Mouse (Mus musculus): Measurements from ENCODE around the gene Naxd. TPM values are rescaled to one million over a fixed set of nuclear protein-coding genes. Genes with fewer than 3 reads are reported as not detected.
A peak's percentile ranks its signal among the peaks of the same experiment; 100 is the strongest.
"Not testable (repeated sequence)": the region's sequence is repeated elsewhere in the genome, so short reads cannot be mapped to it uniquely, and the experiment has no call there.

Gene Naxd
- total RNA-seq, 4 experiments from 2014 or later, result 48.7 to 62.5 (median 56.0) TPM

DNA sequence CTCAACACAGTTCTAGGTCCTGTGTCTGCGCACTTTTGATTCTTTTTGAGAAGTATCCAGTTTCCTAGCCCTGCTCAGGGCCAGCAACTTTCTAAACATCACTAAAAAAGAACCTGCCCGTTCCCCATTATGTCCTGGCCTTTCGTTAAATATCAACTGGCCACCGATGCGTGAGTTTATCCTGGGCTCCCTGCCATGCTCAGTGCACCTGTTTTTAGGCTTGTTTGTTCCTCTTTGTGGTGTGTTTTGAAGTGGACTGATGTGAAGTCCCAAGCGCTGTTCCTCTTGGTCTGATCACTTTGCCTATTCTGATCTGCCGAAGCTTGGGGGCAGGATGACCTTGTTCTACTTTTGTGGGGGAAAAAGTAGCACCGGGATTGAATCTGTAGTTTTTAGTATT lies 26.0 kb upstream of the Naxd start:
- no peak for DNase-seq (ENCODE audit: low spot score in 2 of 2)

DNA sequence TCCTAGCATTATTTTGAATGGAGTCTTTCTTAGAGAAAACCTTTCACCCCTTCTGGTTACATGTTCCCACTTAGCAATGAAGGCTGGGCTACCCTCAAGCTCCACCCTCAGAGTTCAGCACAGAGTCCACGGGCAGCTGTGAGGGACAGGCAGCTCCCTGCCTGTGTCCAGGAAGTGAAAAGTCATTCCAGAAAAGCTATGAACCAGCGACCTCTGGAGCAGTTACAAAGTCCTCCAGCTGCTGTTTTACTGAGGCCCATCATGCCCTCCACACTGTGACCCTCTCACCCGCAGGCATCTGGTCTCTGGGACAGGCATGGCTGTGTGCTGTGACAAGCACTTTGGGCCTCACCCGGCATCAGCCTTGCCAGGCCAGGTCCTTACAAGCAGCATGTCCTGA lies 24.2 kb upstream of the Naxd start:
- no peak for DNase-seq (ENCODE audit: low spot score in 2 of 2)

DNA sequence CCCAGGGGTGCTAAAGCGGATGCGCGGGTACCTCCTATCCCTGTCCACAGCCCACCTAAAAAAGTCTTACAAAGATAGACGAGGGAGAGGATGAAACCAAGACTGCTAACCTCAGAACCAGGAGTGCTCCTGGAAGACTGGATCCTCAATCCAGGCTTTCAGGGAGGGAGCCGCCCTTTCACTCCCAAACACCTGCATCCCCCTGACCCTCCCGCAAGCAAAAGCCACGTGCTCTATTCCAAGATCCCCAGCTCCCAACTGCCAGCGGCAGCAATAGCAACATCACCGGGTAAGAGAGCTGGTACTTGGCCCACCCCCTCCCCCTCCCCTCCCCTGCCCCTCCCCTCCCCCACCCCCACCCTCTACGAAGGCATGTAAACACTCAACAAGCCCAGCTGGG lies 21.9 kb upstream of the Naxd start:
- DNase-seq (ENCODE audit: low spot score in 2 of 2), result no peak

DNA sequence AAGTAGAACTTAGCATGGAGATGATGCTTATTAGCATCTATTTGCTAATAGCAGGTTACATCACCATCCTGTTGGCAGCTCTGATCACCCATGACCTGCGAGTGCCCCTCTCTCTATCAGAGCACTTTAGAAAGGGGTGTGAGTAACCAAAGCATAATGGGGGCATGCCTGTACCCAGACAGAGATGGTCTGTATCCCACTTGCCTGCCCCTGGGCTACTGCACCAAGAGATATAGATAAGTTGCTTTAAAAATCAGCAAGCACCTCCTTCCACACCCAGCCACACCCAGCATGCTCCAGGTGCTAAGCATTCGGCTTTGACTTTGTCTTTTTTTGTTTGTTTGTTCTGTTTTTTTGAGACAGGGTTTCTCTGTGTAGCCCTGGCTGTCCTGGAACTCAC lies 21.4 kb upstream of the Naxd start:
- DNase-seq (ENCODE audit: low spot score in 2 of 2), result no peak

DNA sequence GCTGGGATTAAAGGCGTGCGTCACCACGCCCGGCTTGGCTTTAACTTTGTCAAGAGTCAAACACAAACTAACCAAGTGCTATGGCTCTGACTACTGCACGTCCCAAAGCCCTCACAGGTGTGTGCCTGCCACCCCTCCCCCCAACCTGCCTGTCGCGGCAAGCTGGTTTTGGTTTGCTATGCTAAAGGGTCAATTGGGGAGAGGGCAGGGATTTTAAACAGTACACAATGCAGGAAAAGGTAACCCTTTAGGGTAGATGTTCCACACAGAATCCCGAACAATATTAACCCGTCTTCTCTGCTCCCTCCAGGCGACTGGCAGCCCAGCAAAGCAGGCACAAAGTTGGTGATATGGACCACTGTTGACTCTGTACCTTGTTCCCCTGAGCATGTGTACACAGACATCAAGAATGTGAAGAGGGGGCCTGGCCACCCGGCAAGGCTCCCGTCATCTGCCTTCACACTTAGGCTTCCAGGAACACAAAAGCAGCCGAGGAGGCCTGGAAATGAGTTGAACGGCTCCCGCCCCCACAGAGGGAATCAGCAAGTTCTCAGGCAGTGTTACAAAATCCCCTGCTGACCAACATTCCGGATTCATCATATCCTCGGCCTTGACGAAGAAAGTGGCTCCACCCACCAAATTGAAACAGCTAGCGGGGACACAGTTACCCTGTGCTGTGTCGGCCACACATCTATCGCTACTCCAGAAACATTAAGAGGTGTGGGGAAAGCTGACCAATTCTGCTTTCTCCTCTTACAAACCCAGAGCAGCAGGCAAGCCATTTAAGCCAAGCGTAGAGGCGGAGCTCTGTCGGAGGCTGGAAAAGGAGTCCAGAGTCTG lies 20.7 kb upstream of the Naxd start:
- DNase-seq (ENCODE audit: low spot score in 2 of 2), result no peak

DNA sequence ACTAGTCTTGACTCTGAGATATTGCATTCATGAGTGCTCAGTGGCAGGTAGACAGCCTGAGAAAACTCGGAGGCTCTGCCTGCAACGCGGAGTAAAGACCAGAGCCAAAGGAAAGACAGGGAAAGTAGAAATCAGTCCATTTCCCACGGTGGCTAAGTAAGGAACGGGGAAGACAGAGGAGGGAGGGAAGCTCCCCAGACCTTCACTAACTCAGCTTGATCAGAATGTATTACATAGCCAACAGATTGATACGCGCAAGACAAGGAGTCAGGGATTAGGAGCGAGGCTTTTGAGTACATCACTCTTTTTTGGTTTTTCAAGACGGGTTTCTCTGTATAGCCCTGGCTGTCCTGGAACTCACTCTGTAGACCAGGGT lies 20.1 kb upstream of the Naxd start:
- no peak for DNase-seq (ENCODE audit: low spot score in 2 of 2)

DNA sequence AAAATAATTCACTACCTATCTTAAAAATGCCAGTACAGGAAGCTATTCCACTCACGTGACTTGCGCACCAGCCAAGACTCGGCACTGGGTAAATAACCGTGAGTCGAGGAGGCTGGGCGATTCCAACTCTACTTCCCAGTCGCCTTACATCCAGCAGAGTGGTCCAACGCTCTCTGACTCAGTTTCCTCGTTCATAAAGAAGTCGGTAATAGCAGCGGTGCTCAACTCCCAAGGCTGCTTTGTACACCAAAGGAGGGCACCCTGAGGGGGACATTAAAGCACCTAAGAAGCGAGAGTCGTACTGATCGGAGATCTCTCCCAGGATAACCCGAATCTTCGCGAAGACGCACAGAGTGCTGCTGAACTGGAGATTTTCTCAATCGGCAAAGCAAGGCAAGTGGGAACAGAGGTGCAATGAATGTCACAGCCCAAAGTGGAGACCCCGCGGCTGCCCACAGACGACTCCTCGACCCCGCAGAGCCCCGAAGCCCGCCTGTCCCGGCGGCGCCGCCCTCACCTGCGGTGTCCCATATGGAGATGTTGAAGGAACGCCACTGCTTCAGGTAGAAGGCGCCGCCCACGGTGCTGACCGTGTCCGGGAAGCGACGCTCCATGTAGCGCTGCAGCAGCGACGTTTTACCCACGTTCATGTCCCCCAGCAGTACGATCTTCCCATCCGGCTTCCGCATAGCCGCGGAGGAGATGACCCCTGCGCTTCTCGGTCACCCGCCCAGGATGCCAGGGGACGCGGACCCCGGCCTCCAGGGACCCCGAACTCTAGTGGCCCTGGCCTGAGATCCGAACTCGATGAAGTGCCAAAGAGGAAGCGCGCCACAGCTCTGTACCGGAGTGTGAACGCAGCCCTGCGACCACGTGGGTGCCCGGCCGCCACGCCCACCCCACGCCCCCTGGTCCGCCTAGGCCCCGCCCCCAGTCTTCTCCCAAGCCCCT lies 19.2 kb upstream of the Naxd start, which contains the start of gene Rab20:
TSS of gene Rab20 (minus strand) at position 900 of the 951 bp plus-strand sequence.
- DNase-seq (ENCODE audit: low spot score in 2 of 2), result no peak

DNA sequence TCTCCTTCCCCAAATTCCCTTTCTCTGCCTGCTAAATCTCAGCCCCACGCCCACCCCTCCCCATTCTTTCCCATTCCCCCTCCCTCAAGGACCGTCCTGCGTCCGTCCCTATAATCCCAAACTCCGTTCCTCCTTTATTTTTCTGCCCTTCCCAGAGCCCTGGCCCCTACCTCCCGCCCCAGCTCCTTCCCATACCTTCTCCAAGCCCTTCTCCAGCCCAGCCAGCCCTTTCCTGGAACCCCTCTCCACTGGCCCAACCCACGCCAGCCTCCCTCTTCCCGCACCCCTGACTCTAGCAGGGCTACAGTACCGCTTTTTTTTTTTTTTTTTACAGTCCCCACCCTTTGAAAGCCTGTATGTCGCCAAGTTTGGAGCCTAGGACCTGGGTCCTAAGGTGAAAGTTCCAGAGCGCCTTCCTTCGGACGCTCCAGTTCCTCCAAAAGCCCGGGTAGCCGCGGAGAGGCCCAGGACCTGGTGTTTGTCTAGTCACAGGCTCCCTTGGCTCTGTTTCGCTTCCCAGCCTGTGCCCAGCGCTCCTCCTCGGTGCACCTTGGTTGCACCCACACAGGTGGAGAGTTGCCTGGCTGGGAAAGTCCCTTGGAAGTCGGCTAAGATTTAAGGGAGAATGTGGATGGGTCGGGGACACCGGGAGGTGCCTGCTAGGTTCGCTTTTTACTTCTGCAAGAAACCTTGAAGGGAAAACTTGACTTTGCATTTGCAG lies 18.3 kb upstream of the Naxd start:
- DNase-seq (ENCODE audit: low spot score in 2 of 2), result no peak

DNA sequence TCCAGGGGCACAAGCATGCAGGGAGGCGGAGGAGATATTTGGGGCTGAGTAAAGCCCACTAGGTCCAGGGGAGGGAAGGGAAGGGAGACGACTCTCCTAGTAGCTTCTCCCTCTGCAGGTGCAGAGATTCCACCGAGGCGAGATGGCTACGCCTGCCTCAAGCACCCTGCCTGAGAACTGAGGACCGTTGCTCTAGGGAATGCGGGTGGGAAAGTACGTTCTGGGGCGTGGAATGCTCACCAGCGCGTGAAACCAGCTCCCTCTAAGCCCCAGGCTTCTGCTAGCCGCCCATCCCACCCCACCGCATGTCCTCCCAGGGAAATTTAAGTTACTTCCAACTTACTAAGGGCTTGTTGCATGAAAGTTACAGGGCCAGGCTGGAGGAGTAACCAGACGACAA lies 17.7 kb upstream of the Naxd start:
- no peak for DNase-seq (ENCODE audit: low spot score in 2 of 2)

DNA sequence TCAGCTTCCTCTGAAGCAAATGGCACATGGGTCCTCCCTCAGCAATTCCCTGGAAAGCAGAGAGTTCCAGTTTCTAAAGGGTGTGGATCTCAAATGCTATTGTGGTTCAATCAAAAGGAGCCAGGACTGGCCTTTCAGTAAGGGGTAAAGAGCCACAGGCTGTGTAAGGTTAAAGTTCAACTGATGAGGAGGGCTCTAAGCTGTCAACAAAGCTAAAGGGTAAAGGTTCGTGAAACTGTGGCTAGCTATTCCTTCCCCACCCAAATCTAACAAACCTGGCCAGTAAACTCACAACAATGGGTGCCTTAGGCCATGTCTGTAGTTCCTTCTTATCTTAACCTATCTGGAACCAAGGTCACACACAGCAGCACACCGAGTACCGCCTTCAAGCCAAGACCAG lies 15.4 kb upstream of the Naxd start:
- DNase-seq (ENCODE audit: low spot score in 2 of 2), result no peak

DNA sequence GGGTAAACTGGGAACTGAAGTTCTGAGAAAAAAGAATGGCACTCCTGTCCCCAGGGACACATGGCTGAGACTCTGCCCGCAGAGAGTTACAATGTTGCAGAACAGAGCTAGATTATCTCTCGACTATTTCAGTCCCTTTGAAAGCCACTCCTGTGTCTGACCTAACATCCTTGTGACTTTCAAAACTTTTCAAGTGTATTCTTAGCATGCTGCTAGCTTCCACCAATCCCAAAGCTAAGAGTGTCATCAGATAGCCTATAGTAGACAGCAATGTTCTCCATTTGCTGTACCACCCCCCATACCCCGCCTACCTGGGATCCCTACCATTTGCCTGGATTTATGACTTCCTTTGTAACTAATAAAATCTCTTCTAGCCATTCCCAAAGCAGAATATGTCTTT lies 14.8 kb upstream of the Naxd start:
- no peak for DNase-seq (ENCODE audit: low spot score in 2 of 2)

DNA sequence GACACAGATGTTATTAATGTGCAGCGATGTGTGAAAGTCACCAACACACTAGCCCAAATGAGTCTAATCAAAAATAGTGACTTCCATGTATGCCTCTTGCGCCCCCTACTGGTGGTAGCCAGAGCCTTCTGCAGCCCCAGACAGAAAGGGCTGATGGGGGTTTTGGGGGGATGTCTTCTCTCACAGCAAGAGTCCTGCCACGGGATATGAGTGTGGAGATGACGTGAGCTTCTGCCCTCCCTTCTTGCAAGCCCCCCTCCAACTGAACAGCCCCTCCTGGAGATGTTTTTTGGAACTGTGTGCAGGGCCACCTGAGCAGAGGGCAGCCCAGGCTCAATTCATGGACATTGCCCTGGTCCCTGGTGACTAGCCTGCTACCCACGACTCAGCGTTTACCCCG lies 11.2 kb upstream of the Naxd start:
- DNase-seq (ENCODE audit: low spot score in 2 of 2), result peak in 1 of 2 experiments; percentile 50

DNA sequence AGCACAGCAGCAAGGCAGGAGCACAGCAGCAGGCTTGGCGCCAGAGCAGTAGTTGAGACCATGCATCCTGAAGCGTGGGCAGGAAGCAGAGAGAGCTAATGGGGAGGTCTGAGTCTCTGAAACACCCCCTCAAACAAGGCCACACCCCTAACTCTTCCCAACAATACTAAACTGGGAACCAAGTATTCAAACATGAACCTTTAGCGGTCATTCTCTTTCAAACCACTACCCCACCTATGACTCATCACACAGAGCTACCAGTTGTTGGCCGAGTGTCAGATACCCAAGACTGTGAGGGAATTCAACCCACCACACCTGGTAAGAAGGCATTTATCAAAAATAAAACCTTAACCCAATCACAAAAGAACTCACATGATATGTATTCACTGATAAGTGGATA lies 10.1 kb upstream of the Naxd start:
- no peak for DNase-seq (ENCODE audit: low spot score in 2 of 2)

DNA sequence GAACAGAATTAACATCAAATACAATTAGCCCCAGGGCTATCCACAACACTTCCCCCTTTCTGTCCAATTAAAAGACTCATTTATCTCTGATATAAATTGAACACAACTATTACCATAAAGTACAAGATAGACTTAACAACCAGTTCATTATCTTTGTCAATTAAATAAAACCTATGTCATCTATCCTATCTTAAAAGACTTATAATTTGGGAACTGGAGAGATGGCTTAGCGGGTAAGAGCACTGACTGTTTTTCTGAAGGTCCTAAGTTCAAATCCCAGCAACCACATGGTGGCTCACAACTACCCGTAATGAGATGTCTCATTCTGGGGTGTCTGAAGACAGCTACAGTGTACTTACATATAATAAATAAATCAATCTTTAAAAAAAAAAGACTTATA lies 5.0 kb upstream of the Naxd start:
- not testable (repeated sequence) for DNase-seq (ENCODE audit: low spot score in 2 of 2)

DNA sequence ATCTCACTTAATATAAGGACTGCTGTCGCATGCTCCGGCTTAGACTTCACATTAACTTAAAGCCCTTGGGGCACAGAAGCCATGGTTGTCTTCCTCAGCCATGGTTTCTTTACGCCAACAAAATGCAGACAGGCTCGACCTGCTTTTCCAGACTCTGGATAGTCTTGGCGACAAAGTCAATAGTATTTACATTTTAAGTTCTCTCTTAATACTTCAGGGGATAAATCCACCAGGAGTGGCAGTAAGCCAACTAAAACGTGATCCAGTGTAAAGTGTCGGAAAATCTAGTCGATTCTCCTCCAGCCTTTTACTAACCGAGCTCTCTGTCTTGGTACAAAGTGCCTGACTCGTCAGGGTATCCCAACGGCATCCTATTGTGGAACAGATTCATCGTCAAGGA lies 975 bp downstream of the Naxd start:
- no peak for DNase-seq (ENCODE audit: low spot score in 2 of 2)

DNA sequence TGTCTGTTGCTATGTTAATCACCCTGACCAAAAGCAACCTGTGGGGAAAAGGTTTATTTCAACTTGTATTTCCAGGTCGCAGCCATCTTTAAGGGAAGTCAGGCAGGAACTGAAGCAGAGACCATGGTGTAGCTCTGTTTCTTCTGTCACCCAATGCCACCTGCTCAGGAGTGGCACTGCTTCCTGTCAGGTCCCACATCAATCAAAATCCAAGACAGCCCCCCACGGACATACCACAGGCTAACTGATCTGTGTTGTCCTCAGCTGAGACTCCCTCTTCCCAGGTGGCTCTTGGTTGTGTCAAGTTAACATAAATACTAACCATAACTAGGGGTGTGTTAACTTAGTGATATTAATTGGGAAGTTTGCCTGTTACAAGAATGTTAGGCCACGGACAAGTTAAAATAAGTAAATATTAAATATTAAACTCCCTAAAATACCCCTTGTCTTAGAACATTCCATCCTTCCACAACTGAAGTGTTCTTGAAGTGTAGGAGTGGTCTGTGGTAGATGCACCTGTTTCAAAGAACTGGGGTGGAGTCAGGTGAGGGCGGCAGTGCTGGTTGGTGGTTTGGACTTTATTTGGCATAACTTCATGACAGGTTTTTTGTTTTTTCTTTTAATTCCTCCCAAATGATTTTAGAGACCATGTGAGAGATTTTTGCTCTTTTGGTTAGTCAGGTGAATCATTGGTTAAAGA lies 1.6 kb downstream of the Naxd start:
- DNase-seq (ENCODE audit: low spot score in 2 of 2), result no peak

DNA sequence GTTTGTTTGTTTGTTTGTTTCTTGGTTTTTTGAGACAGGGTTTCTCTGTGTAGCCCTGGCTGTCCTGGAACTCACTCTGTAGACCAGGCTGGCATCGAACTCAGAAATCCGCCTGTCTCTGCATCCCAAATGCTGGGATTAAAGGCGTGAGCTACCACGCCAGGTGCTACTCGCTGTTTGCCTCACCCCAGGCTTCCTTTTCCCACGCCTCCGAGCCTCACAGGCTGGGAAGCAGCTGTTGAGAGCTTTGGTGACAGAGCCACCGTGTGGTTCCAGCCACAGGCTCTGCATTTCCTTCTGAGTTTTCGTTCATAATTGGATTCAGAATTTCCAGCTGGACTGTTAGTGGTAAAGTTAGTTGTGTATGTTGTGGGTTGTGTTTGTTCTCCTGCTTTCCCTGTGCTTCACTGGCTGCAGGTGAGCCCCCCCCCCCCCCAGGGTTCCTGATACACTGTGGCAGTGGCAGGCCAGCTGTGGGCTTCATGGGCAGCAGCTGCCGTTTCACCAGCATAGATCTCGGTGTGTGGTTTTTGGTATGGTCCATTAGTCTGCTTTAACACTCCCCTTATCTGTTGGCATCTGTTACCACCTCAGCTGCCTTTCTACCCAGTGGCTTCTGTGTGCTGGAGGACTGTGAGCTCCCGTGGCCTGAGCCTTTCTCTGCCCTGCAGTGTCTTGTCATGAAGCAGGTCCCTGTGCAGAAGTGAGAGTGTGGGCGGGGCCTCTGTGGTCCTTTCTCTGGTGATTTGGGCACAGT lies 6.3 kb downstream of the Naxd start:
- no peak for DNase-seq (ENCODE audit: low spot score in 2 of 2)

DNA sequence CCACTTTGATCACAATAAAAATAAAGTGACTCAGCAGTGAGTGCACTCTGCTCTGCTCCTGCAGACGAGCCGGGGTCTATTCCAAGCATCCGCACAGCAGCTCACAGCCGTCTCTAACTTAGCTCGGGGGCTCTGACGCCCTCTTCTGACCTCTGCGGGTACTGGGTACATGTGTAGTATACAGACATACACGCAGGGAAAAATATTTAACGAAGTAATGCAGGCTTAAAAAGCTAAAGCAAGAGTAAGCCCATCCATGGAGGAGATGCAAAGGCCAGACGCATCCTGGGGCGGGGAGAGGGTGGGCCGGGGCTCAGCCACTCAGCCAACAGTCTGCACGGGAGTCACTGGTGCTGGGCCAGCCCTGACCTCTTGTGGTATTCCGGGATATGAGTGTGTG lies 8.8 kb downstream of the Naxd start:
- no peak for DNase-seq (ENCODE audit: low spot score in 2 of 2)

DNA sequence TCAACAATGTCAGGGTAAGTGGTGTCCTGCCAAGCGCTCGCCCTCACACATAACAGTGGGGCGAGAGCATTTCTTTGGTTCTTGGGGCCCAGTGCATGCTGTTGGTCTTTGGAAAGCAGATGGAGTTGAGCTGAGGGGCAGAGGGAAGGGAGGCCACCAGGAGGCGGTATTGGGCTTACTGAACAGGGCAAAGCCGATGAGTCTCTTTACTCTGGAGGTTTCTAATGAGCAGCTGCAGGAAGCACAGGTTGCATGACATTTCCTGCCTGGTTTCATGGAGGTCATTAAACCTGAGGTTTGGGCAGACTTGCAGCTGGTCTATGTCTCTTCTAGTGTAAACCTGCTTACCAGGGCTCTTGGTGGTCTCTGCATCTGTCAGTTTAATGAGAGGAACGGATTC lies 9.5 kb downstream of the Naxd start:
- DNase-seq (ENCODE audit: low spot score in 2 of 2), result no peak

DNA sequence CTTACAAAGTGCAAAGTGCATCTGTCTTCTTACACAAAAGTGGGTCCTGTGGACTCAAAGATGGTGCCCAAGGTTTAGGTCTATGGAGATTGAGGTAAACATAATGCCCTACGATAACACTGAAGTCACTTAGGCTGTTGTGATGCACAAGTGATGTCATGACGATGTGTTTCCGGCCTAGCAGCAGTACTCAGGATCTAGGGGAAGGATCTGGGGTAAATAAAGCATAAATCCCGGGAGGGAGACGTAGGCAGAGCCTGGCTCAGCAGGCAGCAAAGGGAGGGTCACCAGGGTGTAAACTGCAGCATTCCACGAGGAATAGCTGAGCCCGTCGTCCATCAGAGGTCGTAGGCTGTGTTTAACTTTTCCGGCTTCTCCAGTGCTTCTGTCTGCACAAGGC lies 11.6 kb downstream of the Naxd start:
- DNase-seq (ENCODE audit: low spot score in 2 of 2), result no peak

DNA sequence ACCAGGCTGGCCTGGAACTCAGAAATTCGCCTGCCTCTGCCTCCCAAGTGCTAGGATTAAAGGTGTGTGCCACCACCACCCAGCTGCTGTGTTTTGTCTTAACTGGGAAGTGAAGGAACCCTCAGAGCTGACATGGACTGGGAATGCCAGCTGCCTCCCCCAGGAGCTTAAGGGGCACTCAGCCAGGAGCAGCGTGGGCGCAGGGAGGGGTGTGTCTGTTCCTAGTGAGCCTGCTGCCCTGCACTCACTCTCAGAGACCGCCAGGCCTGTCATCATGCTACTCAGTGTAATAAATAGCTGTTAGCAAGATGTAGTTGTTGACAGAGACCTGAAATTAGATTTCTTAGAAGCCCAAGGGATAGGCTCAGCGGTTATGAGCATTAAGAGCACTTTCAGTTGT lies 13.7 kb downstream of the Naxd start:
- DNase-seq (ENCODE audit: low spot score in 2 of 2), result no peak
